Mouse (Mus musculus) right cerebral cortex, postnatal 14 days (tissue): ENCODE results near the gene Hmgcl.
A peak's percentile ranks its signal among the peaks of the same experiment; 100 is the strongest.
"Not testable (repeated sequence)": the region's sequence is repeated elsewhere in the genome, so short reads cannot be mapped to it uniquely, and the experiment has no call there.

ENCODE experiments used
- DNase-seq: peaks from one replicate; pipeline ENCODE4 v3.0.0; 2022

The Hmgcl gene

DNA sequence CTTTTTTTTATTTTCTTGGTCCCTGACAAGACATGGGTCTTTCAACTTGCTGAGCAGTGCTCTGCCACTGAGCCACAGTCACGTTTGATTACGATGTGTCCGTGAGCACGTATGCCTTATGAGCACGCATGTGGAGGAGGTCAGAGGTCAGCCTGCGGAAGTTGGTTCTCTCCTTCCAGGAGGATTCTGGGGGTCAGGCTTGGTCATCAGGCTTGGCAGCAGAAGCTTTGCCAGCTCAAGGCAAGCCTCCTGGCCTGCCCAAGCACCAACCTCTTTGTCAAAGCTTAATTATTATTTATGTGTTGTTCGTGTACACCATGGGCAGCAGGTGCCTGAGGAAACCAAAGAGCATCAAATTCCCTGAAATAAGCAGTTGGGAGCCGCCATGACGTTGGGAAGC, 17.9 kb upstream of the Hmgcl start:
- DNase-seq: no peak

DNA sequence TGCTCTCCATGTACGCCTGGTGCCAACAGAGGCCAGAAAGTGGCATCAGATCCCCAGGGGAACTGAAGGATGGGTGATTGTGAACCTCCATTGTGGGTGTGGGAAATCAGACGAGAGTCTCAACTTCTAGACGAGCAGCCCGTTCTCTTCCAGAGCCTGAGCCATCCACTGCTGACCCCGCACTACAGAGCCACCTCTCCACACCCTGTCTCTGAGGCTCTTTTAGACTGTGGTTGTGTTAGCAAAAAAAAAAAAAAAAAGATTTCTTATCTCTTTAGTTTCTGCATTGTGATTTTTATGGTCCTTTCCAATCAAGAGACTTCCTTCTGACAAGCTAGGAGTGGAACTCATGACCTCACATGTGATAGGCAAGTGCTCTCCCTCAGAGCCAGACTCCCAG, 16.8 kb upstream of the Hmgcl start:
- no peak for DNase-seq

DNA sequence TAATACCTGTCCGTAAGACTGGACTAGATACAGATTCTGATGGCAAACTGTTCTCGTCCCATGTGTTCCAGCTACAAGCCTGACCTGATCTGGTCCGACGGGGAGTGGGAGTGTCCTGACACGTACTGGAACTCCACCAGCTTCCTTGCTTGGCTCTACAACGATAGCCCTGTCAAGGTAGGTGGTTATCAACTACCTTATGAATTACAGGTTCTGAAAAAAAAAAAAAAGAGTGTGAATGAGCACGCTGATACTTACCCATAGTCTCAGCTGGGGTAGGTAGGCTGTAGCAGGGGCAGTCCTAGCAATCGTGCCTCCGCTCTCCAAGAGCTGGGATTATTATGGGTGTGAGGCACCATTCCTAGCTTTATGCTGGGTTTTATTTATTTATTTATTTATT, 16.4 kb upstream of the Hmgcl start:
- DNase-seq: no peak

GRCm38 (mm10) chr4:135930239-135930638, 16.0 kb upstream of the Hmgcl start:
- no peak for DNase-seq

- DNase-seq: no peak
Observed at GRCm38 (mm10) chr4:135931832-135932231, 14.4 kb upstream of the Hmgcl start.

GRCm38 (mm10) chr4:135934708-135935500, 11.3 kb upstream of the Hmgcl start:
- no peak for DNase-seq

DNA sequence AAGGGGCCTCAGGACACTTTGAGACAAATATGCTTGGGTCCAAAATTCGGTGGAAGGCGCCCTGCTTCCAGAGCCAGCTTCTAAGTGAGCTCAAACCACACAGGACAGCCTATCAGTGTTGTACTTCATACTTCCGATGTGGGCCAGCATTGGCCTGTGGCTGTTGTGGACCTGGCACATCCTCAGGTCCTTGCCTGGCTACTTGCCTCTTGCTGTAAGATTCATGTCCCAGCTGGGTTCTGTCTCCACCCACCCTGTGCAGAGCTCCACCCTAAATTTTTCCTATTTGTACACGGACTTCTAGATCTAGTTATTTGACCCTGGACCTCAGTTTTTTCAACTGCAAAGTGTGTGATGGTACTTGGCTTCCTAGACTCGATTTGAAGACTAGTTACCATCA, 10.7 kb upstream of the Hmgcl start:
- DNase-seq: no peak

DNA sequence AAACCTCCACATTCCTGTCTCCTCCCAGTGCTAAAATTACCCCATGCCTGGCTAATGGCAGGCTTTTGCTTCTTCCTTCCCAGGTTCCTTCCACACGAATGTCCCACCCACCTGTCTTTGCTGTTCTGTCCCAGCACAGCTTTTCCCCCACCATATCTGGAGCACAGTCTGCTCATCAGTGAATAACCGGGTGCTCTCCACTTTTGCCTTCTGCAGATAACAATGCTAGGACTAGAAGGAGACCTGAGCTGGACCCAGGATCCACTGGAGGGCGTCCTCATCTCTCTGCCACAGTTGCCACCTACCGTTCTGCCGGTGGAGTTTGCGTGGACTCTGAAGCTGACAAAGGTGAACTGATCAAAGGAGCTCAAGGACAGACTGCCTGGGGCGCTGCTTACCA, 7.4 kb upstream of the Hmgcl start:
- DNase-seq: no peak

DNA sequence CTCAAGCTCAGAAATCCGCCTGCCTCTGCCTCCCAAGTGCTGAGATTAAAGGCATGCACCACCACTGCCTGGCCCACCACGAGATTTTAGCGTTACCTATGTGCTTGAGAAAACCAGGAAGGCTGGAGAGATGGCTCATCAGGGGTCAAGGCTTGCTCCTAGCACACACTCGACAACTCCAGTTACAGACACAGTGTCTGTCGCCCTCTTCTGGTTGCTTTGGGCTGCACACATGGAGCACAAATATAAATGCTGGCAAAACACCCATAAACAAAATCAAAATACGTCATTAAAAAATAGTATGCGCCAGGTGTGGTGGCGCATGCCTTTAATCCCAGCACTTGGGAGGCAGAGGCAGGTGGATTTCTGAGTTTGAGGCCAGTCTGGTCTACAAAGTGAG, 5.2 kb upstream of the Hmgcl start:
- DNase-seq: not testable (repeated sequence)

DNA sequence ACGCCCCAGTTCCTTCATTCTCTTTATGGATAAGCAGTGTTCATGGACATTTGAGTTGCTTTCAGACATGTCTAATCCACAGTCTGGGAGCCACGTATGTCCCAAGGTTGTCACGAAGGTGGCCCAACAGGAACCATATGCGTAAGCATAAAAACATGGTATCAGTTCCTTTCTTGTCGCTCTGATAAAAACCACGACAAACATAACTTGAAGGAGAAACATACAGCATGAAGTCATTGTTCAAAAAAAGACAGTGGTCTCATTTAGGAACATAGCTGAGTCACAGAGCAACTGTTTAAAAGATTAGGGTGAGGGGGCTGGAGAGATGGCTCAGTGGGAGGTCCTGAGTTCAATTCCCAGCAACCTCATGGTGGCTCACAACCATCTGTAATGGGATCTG, 4.1 kb upstream of the Hmgcl start:
- DNase-seq: no peak

GRCm38 (mm10) chr4:135943389-135943788, 2.9 kb upstream of the Hmgcl start:
- DNase-seq: no peak

DNA sequence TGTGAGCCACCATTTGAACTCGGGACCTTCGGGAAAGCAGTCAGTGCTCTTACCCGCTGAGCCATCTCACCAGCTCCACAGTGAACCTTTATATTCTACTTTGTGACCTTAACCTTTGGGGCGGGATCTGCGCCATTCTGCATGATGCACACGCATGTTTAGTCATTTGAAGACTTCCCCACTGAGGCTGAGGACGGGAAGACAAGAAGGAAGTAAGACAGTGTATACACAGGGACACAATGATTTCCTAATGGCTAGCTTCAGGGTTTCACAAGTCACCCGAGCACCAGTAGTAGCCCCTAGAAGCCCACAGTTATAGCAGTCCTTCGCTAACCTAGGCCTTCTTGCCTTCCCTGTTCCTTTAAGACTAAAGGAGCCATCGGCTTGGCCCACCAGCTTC, 542 bp upstream of the Hmgcl start:
- no peak for DNase-seq

DNA sequence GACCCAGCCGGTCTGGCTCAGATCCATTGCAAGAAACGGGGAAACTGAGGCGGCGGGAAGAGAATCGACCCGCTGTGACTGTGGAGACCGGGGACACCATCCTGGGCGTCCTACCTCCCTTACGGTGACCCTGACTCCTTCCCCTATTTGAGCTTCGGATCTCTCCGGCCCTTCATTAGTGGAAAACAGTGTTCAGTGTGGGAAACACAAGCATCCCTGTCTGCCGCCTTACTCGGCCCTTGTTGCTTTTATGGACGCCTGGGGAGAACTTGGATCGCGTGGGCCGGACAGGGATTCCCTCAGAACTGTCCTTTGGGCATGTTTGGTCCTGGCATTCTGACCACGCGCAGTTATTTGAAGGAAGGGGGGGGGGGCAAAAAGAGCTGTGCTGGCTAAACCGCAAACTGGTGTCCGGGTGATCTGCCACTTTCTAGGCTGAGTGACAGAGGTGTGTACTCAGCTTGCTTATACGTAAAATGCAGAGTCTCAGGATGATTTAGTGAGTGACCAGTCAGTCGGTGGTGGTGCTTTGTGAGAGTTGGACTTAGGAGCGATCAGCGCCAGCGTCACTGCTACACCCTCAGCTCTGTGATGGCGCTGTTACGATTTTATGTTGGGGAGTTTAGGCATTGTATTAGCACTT, 532 bp downstream of the Hmgcl start:
- DNase-seq: no peak

- no peak for DNase-seq
Observed at GRCm38 (mm10) chr4:135948142-135948541, 1.9 kb downstream of the Hmgcl start.

- no peak for DNase-seq
Observed at GRCm38 (mm10) chr4:135949475-135949874, 3.2 kb downstream of the Hmgcl start.

- no peak for DNase-seq
Observed at GRCm38 (mm10) chr4:135949911-135950310, 3.7 kb downstream of the Hmgcl start.

GRCm38 (mm10) chr4:135950365-135950764, 4.1 kb downstream of the Hmgcl start:
- no peak for DNase-seq

DNA sequence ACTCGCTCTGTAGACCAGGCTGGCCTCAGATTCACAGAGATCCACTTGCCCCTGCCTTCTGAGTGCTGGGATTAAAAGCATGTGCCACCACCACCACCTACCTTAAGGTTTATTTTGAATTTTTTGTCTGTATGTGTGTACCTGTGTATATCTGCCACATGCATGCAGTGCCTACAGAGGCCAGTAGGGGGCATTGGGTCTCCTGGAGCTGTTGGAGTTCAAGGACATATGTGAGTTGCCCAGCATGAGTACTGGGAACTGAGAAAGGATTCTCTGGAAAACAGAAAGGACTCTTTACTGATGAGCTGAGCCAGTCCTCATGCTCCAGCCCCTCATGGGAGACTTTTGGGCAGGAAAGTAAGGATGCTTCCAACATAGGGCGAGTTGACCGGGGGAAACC, 5.3 kb downstream of the Hmgcl start:
- no peak for DNase-seq

GRCm38 (mm10) chr4:135953179-135953578, 6.9 kb downstream of the Hmgcl start:
- DNase-seq: no peak

DNA sequence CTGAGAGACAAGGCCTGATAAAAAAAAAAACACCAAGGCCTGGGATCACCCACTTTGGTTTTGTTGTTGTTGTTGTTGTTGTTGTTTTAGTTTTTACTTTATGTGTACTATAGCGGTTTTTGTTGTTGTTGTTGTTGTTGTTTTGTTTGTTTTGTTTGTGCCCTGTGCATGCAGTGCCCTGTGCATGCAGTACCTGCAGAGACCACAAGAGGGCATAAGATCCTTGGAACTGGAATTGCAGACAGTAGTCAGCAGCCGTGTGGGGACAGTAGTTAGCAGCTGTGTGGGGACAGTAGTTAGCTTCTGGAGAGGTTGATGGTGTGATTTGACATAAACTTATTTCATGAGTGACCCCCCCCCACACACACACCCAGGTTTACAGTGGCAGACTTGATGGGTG, 8.0 kb downstream of the Hmgcl start:
- DNase-seq: peak; percentile 75

GRCm38 (mm10) chr4:135955886-135956285, 9.6 kb downstream of the Hmgcl start:
- no peak for DNase-seq

DNA sequence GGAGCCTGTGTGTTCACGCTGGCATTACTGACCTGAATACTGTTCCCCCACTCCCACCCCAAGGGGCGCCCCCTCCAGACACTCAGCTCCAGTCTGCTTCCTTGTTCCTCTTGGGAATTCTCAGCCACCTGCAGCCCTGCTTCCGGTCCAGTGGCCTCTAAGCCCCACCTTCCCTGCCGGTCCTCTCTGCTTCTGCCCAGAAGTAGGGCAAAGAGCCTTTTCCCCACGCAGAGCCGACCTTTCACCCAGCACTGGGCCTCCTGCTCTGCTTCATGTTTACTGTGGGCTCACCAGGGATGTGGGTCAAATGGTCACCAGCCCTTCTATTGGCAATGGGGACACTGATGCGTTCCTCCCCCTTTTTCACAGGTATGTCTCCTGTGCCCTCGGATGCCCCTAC, 12.1 kb downstream of the Hmgcl start:
- DNase-seq: no peak

- peak; percentile 85 for DNase-seq
Observed at GRCm38 (mm10) chr4:135960717-135961116, 14.5 kb downstream of the Hmgcl start.

DNA sequence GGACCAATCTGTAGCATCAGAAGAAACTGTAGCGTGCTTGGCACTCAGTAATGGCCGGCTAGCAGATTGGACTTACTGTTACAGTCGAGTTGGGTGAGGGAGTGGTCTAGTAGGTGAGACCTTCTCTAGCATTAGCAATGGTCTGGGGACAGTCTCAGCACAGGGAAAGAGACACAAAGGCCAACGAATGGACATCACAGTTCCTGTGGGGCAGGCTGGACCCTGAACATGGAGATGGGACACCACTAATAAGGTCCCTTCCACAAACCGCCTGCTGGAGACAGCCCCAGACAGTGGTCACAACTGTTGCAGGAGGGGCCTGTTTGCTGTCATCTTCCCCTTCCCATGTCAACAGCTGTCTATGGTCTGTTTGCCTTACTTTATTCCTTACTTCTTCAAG, 15.5 kb downstream of the Hmgcl start:
- no peak for DNase-seq

- DNase-seq: no peak
Observed at GRCm38 (mm10) chr4:135962198-135962597, 15.9 kb downstream of the Hmgcl start.
